ENCODE assay signal across 18 mouse cellular contexts in genomic region chr15:20863076-20863475, GRCm38 (mm10).
A peak's percentile ranks its signal among the peaks of the same experiment; 100 is the strongest.
DNase-seq lines count a peak whose midpoint lies in the region; ATAC-seq and TF ChIP-seq lines count a peak whose summit lies in the region.
"Had no signal": no experiment of that assay in that cellular context is flagged by ENCODE, and none has a peak within 500 bp of the region (broad histone marks: within the 10 kb centered on the region; RNA-seq: fewer than 3 reads in every experiment).

No protein-coding gene starts in this region.

- H3K36me3 ChIP-seq in kidney, postnatal 0 days (ENCODE audit: insufficient read depth, low read length), result no peaks in the 10 kb centered on the region
- no peaks in the 10 kb centered on the region for H3K36me3 ChIP-seq in midbrain, embryonic 16.5 days (ENCODE audit: control insufficient read depth, insufficient read depth, low read length)
- H3K36me3 ChIP-seq in midbrain, embryonic 11.5 days (ENCODE audit: control insufficient read depth, insufficient read depth, low read length), result no peaks in the 10 kb centered on the region
- H3K36me3 ChIP-seq: embryonic facial prominence, embryonic 10.5 days; embryonic facial prominence, embryonic 12.5 days; forebrain, embryonic 15.5 days had no signal

- TF ChIP-seq CTCF in kidney, postnatal 0 days (IDR thresholded peaks at IDR 0.05; ENCODE audit: low read depth), result no peak

- DNase-seq in kidney, postnatal 0 days (ENCODE audit: low spot score), result peak; percentile 2
- DNase-seq in kidney, postnatal 25 days, result no peak
- no peak for DNase-seq in midbrain, embryonic 11.5 days (ENCODE audit: low spot score, missing footprints)
- DNase-seq in heart, postnatal 4 days, result no peak
- DNase-seq: adrenal gland, adult 2 months; adrenal gland, postnatal 10 days; adrenal gland, postnatal 25 days; cerebellum, adult 11-12 months; cerebellum, adult 2 months; cerebellum, adult 9-10 months; cerebellum, postnatal 10 days; cerebellum, postnatal 25 days; forebrain, postnatal 0 days had no signal

- no peaks in the 10 kb centered on the region for H3K9me3 ChIP-seq in kidney, postnatal 0 days (replicated peaks; ENCODE audit: low read length)
- no peaks in the 10 kb centered on the region for H3K9me3 ChIP-seq in midbrain, embryonic 16.5 days (replicated peaks; ENCODE audit: control insufficient read depth, low read length, poor library complexity, severe bottlenecking)
- no peaks in the 10 kb centered on the region for H3K9me3 ChIP-seq in midbrain, embryonic 11.5 days (ENCODE audit: control insufficient read depth, low read length)
- H3K9me3 ChIP-seq: embryonic facial prominence, embryonic 10.5 days; embryonic facial prominence, embryonic 12.5 days; forebrain, embryonic 13.5 days; forebrain, embryonic 15.5 days had no signal

- no peak overlapping the region for H3K9ac ChIP-seq in kidney, postnatal 0 days (ENCODE audit: low read depth, low read length)
- H3K9ac ChIP-seq in midbrain, embryonic 16.5 days (ENCODE audit: low read depth, low read length), result no peak overlapping the region
- H3K9ac ChIP-seq in midbrain, embryonic 11.5 days (ENCODE audit: low read length), result no peak overlapping the region
- H3K9ac ChIP-seq: embryonic facial prominence, embryonic 12.5 days; forebrain, embryonic 13.5 days; forebrain, embryonic 15.5 days; forebrain, postnatal 0 days had no signal

- no peaks in the 10 kb centered on the region for H3K27me3 ChIP-seq in kidney, postnatal 0 days (ENCODE audit: insufficient read depth, low read length)
- no peaks in the 10 kb centered on the region for H3K27me3 ChIP-seq in midbrain, embryonic 16.5 days (ENCODE audit: control insufficient read depth, insufficient read depth, low read depth, low read length)
- no peaks in the 10 kb centered on the region for H3K27me3 ChIP-seq in midbrain, embryonic 11.5 days (ENCODE audit: control insufficient read depth, insufficient read depth, low read length)
- H3K27me3 ChIP-seq: embryonic facial prominence, embryonic 12.5 days; forebrain, embryonic 13.5 days; forebrain, embryonic 15.5 days had no signal

- WGBS in kidney, postnatal 0 days, result 59% methylated on average over 2 of the region's 2 CpGs
- 57% methylated on average over 2 of the region's 2 CpGs for WGBS in midbrain, embryonic 16.5 days
- 65% methylated on average over 2 of the region's 2 CpGs for WGBS in midbrain, embryonic 11.5 days

- ATAC-seq in kidney, postnatal 0 days (replicated peaks; ENCODE audit: low FRiP score, low read depth), result no peak
- ATAC-seq in midbrain, embryonic 16.5 days, result 0 out of 2 replicates have a peak, but pooled peaks have one; percentile 58
- no peak for ATAC-seq in midbrain, embryonic 11.5 days (ENCODE audit: low FRiP score)
- ATAC-seq: forebrain, embryonic 13.5 days; forebrain, embryonic 15.5 days; forebrain, postnatal 0 days had no signal

- no peak overlapping the region for H3K27ac ChIP-seq in kidney, postnatal 0 days
- H3K27ac ChIP-seq in midbrain, embryonic 16.5 days (ENCODE audit: low read length), result no peak overlapping the region
- H3K27ac ChIP-seq in midbrain, embryonic 11.5 days (ENCODE audit: low read depth, low read length), result no peak overlapping the region
- H3K27ac ChIP-seq: embryonic facial prominence, embryonic 10.5 days; embryonic facial prominence, embryonic 12.5 days; forebrain, embryonic 13.5 days; forebrain, embryonic 15.5 days had no signal

- no peaks in the 10 kb centered on the region for H3K4me1 ChIP-seq in kidney, postnatal 0 days (replicated peaks; ENCODE audit: insufficient read depth, low read length)
- H3K4me1 ChIP-seq in midbrain, embryonic 16.5 days (ENCODE audit: control insufficient read depth, insufficient read depth, low read length), result no peaks in the 10 kb centered on the region
- no peaks in the 10 kb centered on the region for H3K4me1 ChIP-seq in midbrain, embryonic 11.5 days (ENCODE audit: control insufficient read depth, insufficient read depth, low read length)
- H3K4me1 ChIP-seq: embryonic facial prominence, embryonic 10.5 days; embryonic facial prominence, embryonic 12.5 days; forebrain, embryonic 13.5 days; forebrain, embryonic 15.5 days had no signal

- H3K4me3 ChIP-seq in kidney, postnatal 0 days (replicated peaks; ENCODE audit: low read depth, low read length), result no peak overlapping the region
- H3K4me3 ChIP-seq in midbrain, embryonic 16.5 days (ENCODE audit: low read depth, low read length), result no peak overlapping the region
- H3K4me3 ChIP-seq in midbrain, embryonic 11.5 days (ENCODE audit: low read depth, low read length), result no peak overlapping the region
- H3K4me3 ChIP-seq: embryonic facial prominence, embryonic 10.5 days; embryonic facial prominence, embryonic 12.5 days; forebrain, embryonic 13.5 days; forebrain, embryonic 15.5 days had no signal

- no peak overlapping the region for H3K4me2 ChIP-seq in kidney, postnatal 0 days (ENCODE audit: low read length)
- H3K4me2 ChIP-seq in midbrain, embryonic 16.5 days (ENCODE audit: low read length), result no peak overlapping the region
- no peak overlapping the region for H3K4me2 ChIP-seq in midbrain, embryonic 11.5 days
- H3K4me2 ChIP-seq: embryonic facial prominence, embryonic 12.5 days; forebrain, embryonic 13.5 days; forebrain, embryonic 15.5 days had no signal
